Mouse (Mus musculus): ENCODE results near the gene Sertad4.

GRCm38 (mm10) chr1:192798212-192799164 is 57.1 kb downstream of the Sertad4 start:
- TF ChIP-seq CTCF (IDR thresholded peaks at IDR 0.05; ENCODE audit: extremely low read depth, insufficient read depth, insufficient read length, insufficient replicate concordance) (no peak), POLR2A (IDR thresholded peaks at IDR 0.05; ENCODE audit: low read depth, low read length) (no peak)
